8 mouse cellular contexts compared by ENCODE assay signal in genomic region chr12:21472487-21472886, GRCm38 (mm10). TPM values are rescaled to one million over a fixed set of nuclear protein-coding genes. Genes with fewer than 3 reads are reported as not detected.
A peak's percentile ranks its signal among the peaks of the same experiment; 100 is the strongest.
DNase-seq lines count a peak whose midpoint lies in the region; ATAC-seq lines count a peak whose summit lies in the region.

No protein-coding gene starts in this region.

- H3K27ac ChIP-seq in kidney, embryonic 16.5 days (ENCODE audit: low read length) = no peak overlapping the region

- no peak overlapping the region for H3K4me3 ChIP-seq in kidney, embryonic 16.5 days (ENCODE audit: low read length)

- no peaks in the 10 kb centered on the region for H3K27me3 ChIP-seq in kidney, embryonic 16.5 days (ENCODE audit: insufficient read depth, low read length)

- ATAC-seq in kidney, embryonic 16.5 days (ENCODE audit: low FRiP score, low TSS enrichment) = no peak

- H3K36me3 ChIP-seq in kidney, embryonic 16.5 days (ENCODE audit: insufficient read depth, low read length) = no peaks in the 10 kb centered on the region

- WGBS in kidney, embryonic 16.5 days = 50% methylated on average over 4 of the region's 4 CpGs

- no peak overlapping the region for H3K4me2 ChIP-seq in kidney, embryonic 16.5 days (replicated peaks; ENCODE audit: low read depth, low read length)

- H3K9ac ChIP-seq in kidney, embryonic 16.5 days (replicated peaks; ENCODE audit: low read length) = no peak overlapping the region

- H3K9me3 ChIP-seq in kidney, embryonic 16.5 days (ENCODE audit: low read length) = no peaks in the 10 kb centered on the region

- no peaks in the 10 kb centered on the region for H3K4me1 ChIP-seq in kidney, embryonic 16.5 days (ENCODE audit: insufficient read depth, low read length)

- peak; percentile 28 for DNase-seq in kidney, adult 18-20 months
- peak; percentile 84 for DNase-seq in NIH3T3 (ENCODE audit: low read depth)
- DNase-seq in gastrocnemius, adult 18-20 months (ENCODE audit: low spot score) = peak; percentile 84
- peak; percentile 37 for DNase-seq in kidney, adult 9 months
- peak; percentile 68 to 77 for DNase-seq in natural killer cell, adult 2 months (ENCODE audit: low spot score in 2 of 2)
- DNase-seq in thymus, postnatal 25 days = no peak
- no peak for DNase-seq in layer of hippocampus, postnatal 14 days (ENCODE audit: low spot score in 2 of 2)

RNA-seq across cellular contexts. Expression of gene Ywhaq, which starts 55.0 kb away (rescaled TPM):
- 713 and 733 TPM in 2 replicates for polyA plus RNA-seq in kidney, embryonic 16.5 days (2015; fragmentation: Nextera tagmentation; extraction: Ambion mirVana)
- 10 to 100 TPM; 18.7 to 28.8 TPM for total RNA-seq in gastrocnemius, adult 18-20 months (2021)
- total RNA-seq in layer of hippocampus, postnatal 14 days (2021) = 100 to 1,000 TPM; 556 to 594 TPM

Comparison
In these comparisons a context has a peak if more than half of its experiments do, and no peak if none do; other contexts are left out.
1. DNase-seq: peak in kidney, adult 18-20 months (single experiment), NIH3T3 (single experiment), gastrocnemius, adult 18-20 months (single experiment), kidney, adult 9 months (single experiment) and natural killer cell, adult 2 months (2 of 2); none in thymus, postnatal 25 days (single experiment) and layer of hippocampus, postnatal 14 days (0 of 2).
2. RNA of gene Ywhaq, which starts 55.0 kb away (total RNA-seq): 556 to 594 TPM in layer of hippocampus, postnatal 14 days; 18.7 to 28.8 TPM in gastrocnemius, adult 18-20 months; every median in the first group is over 10 times any median in the second.